Mouse (Mus musculus) hindbrain, embryonic 13.5 days (tissue): ENCODE data around the gene Olfr366. TPM values are rescaled to one million over a fixed set of nuclear protein-coding genes. Genes with fewer than 3 reads are reported as not detected.
"Not testable (repeated sequence)": the region's sequence is repeated elsewhere in the genome, so short reads cannot be mapped to it uniquely, and the experiment has no call there.

Experiments used
- ATAC-seq: fragments of 200-750 bp; cut with Nextera tagmentation; 2 replicates; pipeline ENCODE4 v1.8.0; 2017; ENCODE audit warnings: moderate TSS enrichment; ENCODE audit not compliant: low FRiP score
- H3K27ac ChIP-seq: fragments of 300-500 bp; sonication (generic); 2 replicates; pipeline ENCODE4 v1.5.1; 2015; ENCODE audit warnings: inconsistent platforms, mild to moderate bottlenecking, moderate library complexity
- H3K27me3 ChIP-seq: fragments of 300-500 bp; sonication (generic); 2 replicates; pipeline ENCODE4 v1.6.1; 2015; ENCODE audit warnings: mild to moderate bottlenecking, inconsistent platforms
- H3K36me3 ChIP-seq: fragments of 300-500 bp; sonication (generic); 2 replicates; pipeline ENCODE4 v1.6.1; 2015; ENCODE audit warnings: mild to moderate bottlenecking, inconsistent platforms
- H3K4me1 ChIP-seq: fragments of 300-500 bp; sonication (generic); replicated peaks from 2 replicates; pipeline ENCODE4 v1.6.1; 2015; ENCODE audit warnings: inconsistent platforms
- H3K4me2 ChIP-seq: fragments of 300-500 bp; sonication (generic); 2 replicates; pipeline ENCODE4 v1.6.1; 2015; ENCODE audit warnings: inconsistent platforms, mild to moderate bottlenecking, moderate library complexity
- H3K4me3 ChIP-seq: fragments of 300-500 bp; sonication (generic); 2 replicates; pipeline ENCODE4 v1.5.1; 2015; ENCODE audit warnings: mild to moderate bottlenecking, inconsistent platforms
- H3K9ac ChIP-seq: fragments of 300-500 bp; sonication (generic); 2 replicates; pipeline ENCODE4 v1.6.1; 2015; ENCODE audit warnings: mild to moderate bottlenecking, inconsistent platforms
- H3K9me3 ChIP-seq: fragments of 300-500 bp; sonication (generic); 2 replicates; pipeline ENCODE4 v1.6.1; 2016; ENCODE audit warnings: inconsistent platforms
- WGBS: fragments of 180-500 bp; shearing (Covaris S2); methylation state at CpG from one replicate; pipeline ENCODE4 v1.1.7; 2015; 5-methylcytosine and 5-hydroxymethylcytosine counted together
- polyA plus RNA-seq: library from polyadenylated mRNA; unstranded; fragments of >200 nt; fragmentation: Nextera tagmentation; extraction: Ambion mirVana; gene quantifications from 2 replicates; pipeline ENCODE4 v1.2.1, GENCODE M21; 2015

The Olfr366 gene
- not detected in 2 replicates for polyA plus RNA-seq

DNA sequence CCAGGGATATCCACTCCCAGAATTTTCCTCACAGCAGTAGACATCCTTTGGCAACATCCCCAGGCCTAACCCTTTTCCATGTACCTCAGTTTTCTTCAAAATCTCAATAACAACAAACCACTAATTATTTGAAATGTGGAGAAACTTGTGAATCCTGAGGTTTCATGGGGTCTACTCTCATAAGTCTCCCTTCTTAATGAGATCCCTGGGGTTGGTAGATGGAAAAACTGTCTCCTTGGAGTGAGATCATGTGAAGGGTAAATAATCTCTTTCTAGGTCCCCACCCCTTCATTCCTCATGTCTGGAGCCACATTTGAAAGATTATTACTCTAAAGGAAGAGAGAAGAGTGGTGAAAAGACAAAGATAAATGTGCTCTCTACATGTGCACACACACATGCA, at the start of gene Olfr366:
Olfr366 (plus strand) TSS at position 301 of the 400 bp plus-strand sequence.
- no peak for ATAC-seq
- Histone ChIP-seq H3K4me2 (no peak within 1 kb of the TSS), H3K9ac (no peak within 1 kb of the TSS), H3K4me3 (no peak within 1 kb of the TSS), H3K27ac (no peak within 1 kb of the TSS), H3K27me3 (no peaks in the 10 kb centered on the region), H3K9me3 (peaks cover 9% of the 10 kb centered on the region; the same call in 1 of the 2 replicates), H3K36me3 (no peaks in the 10 kb centered on the region), H3K4me1 (no peaks in the 10 kb centered on the region)

DNA sequence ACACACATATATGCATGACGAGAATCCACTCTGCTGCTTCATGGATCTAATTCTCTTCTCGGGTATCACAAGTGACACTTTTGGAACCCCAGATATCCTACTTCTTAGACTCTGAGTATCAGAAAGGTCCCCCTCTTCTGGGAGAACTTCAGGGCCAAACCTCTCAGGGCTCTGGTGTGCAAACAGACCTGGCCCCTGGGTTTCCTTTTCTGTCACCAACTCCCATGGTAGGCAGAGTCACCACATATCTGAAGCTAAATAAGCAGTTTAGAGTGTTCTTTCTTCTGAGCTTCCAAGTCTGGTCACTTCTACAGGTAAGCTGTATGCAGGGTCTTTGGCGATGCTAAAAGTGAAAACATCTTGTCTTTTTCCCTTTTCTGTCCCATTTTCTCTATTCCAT, 23.5 kb upstream of the Olfr366 start, which contains the start of gene Olfr365:
Olfr365 (plus strand) TSS at position 301 of the 400 bp plus-strand sequence.
- no peaks in the 10 kb centered on the region for H3K4me1 ChIP-seq
- H3K4me2 ChIP-seq: no peak within 1 kb of the TSS
- no peak within 1 kb of the TSS for H3K4me3 ChIP-seq
- H3K9ac ChIP-seq: no peak within 1 kb of the TSS
- H3K36me3 ChIP-seq: no peaks in the 10 kb centered on the region
- no peaks in the 10 kb centered on the region for H3K27me3 ChIP-seq
- WGBS: 85% methylated on average over 3 of the region's 3 CpGs
- H3K27ac ChIP-seq: no peak within 1 kb of the TSS
- no peak for ATAC-seq
- H3K9me3 ChIP-seq: peaks cover 5% of the 10 kb centered on the region

DNA sequence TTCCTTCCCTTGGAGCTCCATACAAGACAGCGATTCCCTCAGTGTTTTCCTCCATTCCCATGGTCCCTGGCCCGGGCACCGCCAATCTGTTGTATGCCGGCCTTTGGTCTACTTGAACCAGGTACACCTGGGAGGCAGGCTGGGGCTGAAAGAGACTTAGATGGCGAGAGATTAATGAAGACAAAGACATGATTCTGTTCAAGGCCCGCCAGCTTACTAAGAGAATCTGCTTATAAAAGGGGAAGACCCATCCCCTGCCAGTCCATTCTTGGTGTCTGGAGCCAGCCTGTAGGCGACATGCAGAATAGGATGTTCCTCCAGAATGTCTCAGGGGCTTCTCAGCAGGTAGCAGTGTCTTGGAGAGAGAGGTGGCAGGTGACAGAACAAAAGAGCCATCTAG, 50.4 kb downstream of the Olfr366 start:
- H3K36me3 ChIP-seq, H3K27ac ChIP-seq, H3K4me2 ChIP-seq, H3K4me1 ChIP-seq, H3K9ac ChIP-seq, H3K27me3 ChIP-seq, H3K4me3 ChIP-seq, ATAC-seq: not testable (repeated sequence)
- WGBS: 81% methylated on average over 7 of the region's 7 CpGs
- peaks cover 15% of the 10 kb centered on the region; the same call in 1 of the 2 replicates for H3K9me3 ChIP-seq

Other genes with a start within 250 kb of the Olfr366 start
- not detected in 2 replicates for gene Olfr357, start 217.7 kb upstream of the Olfr366 start, polyA plus RNA-seq
- gene Olfr358, start 202.2 kb upstream of the Olfr366 start, polyA plus RNA-seq: not detected in 2 replicates
- gene Olfr360, start 145.8 kb upstream of the Olfr366 start, polyA plus RNA-seq: not detected in 2 replicates
- not detected in 2 replicates for gene Olfr361, start 122.3 kb upstream of the Olfr366 start, polyA plus RNA-seq
- not detected in 2 replicates for gene Olfr362, start 93.7 kb upstream of the Olfr366 start, polyA plus RNA-seq
- not detected in 2 replicates for gene Olfr364-ps1, start 72.3 kb upstream of the Olfr366 start, polyA plus RNA-seq
- gene Olfr365, start 23.4 kb upstream of the Olfr366 start, polyA plus RNA-seq: not detected in 2 replicates
- not detected in 2 replicates for gene Olfr368, start 114.9 kb downstream of the Olfr366 start, polyA plus RNA-seq
- 74.4 and 77.7 TPM in 2 replicates for gene Pdcl, start 147.8 kb downstream of the Olfr366 start, polyA plus RNA-seq
- 23.1 and 24.6 TPM in 2 replicates for gene Rc3h2, start 211.3 kb downstream of the Olfr366 start, polyA plus RNA-seq
- 8.5 and 8.7 TPM in 2 replicates for gene Zbtb26, start 231.6 kb downstream of the Olfr366 start, polyA plus RNA-seq
- gene Zbtb6, start 231.6 kb downstream of the Olfr366 start, polyA plus RNA-seq: 14.1 and 15.1 TPM in 2 replicates
- 60.1 and 63.3 TPM in 2 replicates for gene Rabgap1, start 231.7 kb downstream of the Olfr366 start, polyA plus RNA-seq